Mouse (Mus musculus): ENCODE results near the gene Ntm. TPM values are rescaled to one million over a fixed set of nuclear protein-coding genes. Genes with fewer than 3 reads are reported as not detected.

Gene Ntm
- polyA plus RNA-seq, 1 experiment = not detected

DNA sequence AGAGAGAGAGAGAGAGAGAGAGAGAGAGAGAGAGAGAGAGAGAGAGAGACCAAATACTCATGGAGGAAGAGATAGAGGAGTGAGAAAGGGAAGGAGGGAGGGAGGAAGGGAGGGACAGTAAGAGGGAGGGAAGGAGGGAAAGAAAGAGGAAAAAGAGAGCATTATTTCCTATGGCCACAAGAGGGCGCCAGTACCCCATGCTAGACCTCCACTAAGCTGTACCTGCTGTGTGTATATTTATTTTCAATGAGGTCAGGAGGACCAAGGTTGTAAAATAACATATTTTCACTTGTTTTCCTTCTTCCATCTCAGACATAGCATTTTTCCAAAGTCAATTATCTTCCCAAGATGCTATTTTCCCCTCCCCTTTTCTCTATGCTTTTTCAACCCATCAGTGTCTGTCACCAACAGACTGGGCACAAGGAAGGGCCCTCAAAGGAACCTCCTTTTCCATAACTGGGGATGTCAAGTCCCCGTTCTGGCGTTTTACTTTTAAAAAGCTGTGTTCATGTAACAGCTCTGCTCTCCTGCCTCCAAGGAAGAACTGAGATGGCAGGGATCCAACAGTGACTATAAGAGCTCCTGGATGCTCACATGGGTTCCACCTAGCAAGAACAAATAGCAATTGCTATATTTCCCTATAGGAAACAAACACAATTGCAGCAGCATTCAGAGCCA, 301.3 kb downstream of the Ntm start:
- H3K79me2 ChIP-seq (ENCODE audit: control insufficient read depth, insufficient read depth) = no peaks in the 10 kb centered on the region
- no peak overlapping the region for H3ac ChIP-seq (ENCODE audit: control insufficient read depth, insufficient read length, low read depth)
- H3K4me3 ChIP-seq (ENCODE audit: insufficient read depth, poor library complexity, severe bottlenecking) = no peak overlapping the region
- H3K27me3 ChIP-seq (ENCODE audit: control insufficient read depth, insufficient read depth, insufficient read length) = no peaks in the 10 kb centered on the region
- H3K36me3 ChIP-seq (ENCODE audit: control insufficient read depth, insufficient read depth) = no peaks in the 10 kb centered on the region
- no peak for TF ChIP-seq MAX (IDR thresholded peaks at IDR 0.05)
- peak; percentile 17 for TF ChIP-seq CTCF (IDR thresholded peaks at IDR 0.05; ENCODE audit: control insufficient read depth, insufficient read depth, insufficient read length)
- no peaks in the 10 kb centered on the region for H3K79me3 ChIP-seq (ENCODE audit: low read depth)

DNA sequence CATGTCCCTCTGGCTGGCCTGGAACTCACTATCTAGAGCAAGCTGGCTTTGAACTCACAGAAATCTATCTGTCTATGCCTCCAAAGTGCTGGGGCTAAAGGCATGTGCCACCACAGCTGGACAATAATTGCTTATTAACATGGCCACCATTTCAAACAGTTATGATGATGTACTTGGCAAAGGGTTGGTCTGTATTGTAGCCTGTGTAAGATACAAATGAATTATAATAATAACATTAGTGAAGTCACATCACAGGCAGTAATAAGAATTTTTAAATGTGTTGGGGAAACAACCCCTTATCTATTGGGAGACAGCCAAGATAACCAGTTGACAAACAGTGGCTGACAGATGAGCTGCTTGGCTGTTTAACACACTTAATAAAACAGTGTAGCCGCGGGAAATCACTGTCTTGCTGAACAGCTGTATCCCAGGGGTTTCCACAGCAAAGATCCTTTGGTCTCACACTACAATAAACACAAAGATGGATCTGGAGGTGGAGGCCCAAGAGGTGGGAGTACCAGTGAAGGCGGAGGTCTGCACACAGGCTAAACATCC, 302.8 kb downstream of the Ntm start:
- H3K4me3 ChIP-seq (ENCODE audit: insufficient read depth, poor library complexity, severe bottlenecking) = no peak overlapping the region
- TF ChIP-seq FOSL1 (IDR thresholded peaks at IDR 0.05; ENCODE audit: insufficient read depth, low read length, poor library complexity, severe bottlenecking) = no peak
- no peak for TF ChIP-seq MAX (IDR thresholded peaks at IDR 0.05)
- no peak for TF ChIP-seq MYOD1 (IDR thresholded peaks at IDR 0.05; ENCODE audit: control insufficient read depth, insufficient read length, low read depth)
- no peak for TF ChIP-seq MYOG (IDR thresholded peaks at IDR 0.05; ENCODE audit: control insufficient read depth, extremely low read depth, insufficient read length)
- TF ChIP-seq CTCF (IDR thresholded peaks at IDR 0.05; ENCODE audit: control insufficient read depth, insufficient read depth, insufficient read length) = no peak
- TF ChIP-seq CEBPB (IDR thresholded peaks at IDR 0.05; ENCODE audit: low read depth) = no peak
- no peak for TF ChIP-seq USF1 (IDR thresholded peaks at IDR 0.05; ENCODE audit: low read depth)
- H3K36me3 ChIP-seq (ENCODE audit: control insufficient read depth, insufficient read depth) = no peaks in the 10 kb centered on the region
- no peak overlapping the region for H3ac ChIP-seq (ENCODE audit: control insufficient read depth, insufficient read length, low read depth)
- H3K79me2 ChIP-seq (ENCODE audit: control insufficient read depth, insufficient read depth) = no peaks in the 10 kb centered on the region
- no peaks in the 10 kb centered on the region for H3K27me3 ChIP-seq (ENCODE audit: control insufficient read depth, insufficient read depth, insufficient read length)
- no peaks in the 10 kb centered on the region for H3K79me3 ChIP-seq (ENCODE audit: low read depth)

DNA sequence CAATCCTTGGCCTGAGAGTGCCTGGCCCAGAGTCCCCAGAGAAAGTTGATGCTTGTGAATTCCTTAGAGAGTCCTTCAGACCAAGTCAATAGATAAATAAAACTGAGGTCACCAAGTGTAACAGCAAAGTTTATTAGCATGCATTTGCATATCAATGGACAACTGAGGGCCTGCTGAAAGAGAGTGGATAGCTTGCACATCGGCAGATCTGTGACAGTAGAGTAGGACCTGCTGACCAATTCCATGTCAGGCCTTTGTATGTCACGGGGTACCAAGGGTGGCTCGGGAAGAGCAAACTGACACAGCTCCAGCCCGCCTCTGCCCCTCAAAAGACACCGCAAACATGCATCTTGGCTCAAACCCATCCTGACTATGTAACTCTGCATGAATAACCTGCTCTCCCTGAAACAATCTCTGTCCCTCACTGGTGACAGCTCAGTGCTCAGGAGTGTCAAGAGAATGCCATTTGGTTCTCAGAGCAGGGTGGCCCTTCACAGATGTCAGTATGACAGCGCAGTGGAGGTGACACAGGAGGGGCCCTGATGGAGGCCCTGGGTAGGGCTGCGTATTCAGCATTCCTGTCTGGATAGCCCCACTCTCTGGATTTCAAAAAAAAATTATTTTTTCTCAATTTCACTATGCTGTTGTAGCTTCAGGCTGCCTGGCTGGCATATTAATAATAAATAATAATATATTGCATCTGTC, 305.0 kb downstream of the Ntm start:
- Histone ChIP-seq H3K27me3 (ENCODE audit: control insufficient read depth, insufficient read depth, insufficient read length) (no peaks in the 10 kb centered on the region), H3K36me3 (ENCODE audit: control insufficient read depth, insufficient read depth) (no peaks in the 10 kb centered on the region), H3K4me3 (ENCODE audit: insufficient read depth, poor library complexity, severe bottlenecking) (no peak overlapping the region), H3ac (ENCODE audit: control insufficient read depth, insufficient read length, low read depth) (no peak overlapping the region), H3K79me2 (ENCODE audit: control insufficient read depth, insufficient read depth) (no peaks in the 10 kb centered on the region), H3K79me3 (ENCODE audit: low read depth) (no peaks in the 10 kb centered on the region)
- no peak for TF ChIP-seq USF1 (IDR thresholded peaks at IDR 0.05; ENCODE audit: low read depth)
- TF ChIP-seq MYOG (IDR thresholded peaks at IDR 0.05; ENCODE audit: control insufficient read depth, extremely low read depth, insufficient read length) = no peak
- TF ChIP-seq CTCF (IDR thresholded peaks at IDR 0.05; ENCODE audit: control insufficient read depth, insufficient read depth, insufficient read length) = no peak
- TF ChIP-seq MAX (IDR thresholded peaks at IDR 0.05) = no peak
- TF ChIP-seq CEBPB (IDR thresholded peaks at IDR 0.05; ENCODE audit: low read depth) = no peak
- no peak for TF ChIP-seq FOSL1 (IDR thresholded peaks at IDR 0.05; ENCODE audit: insufficient read depth, low read length, poor library complexity, severe bottlenecking)
- no peak for TF ChIP-seq MYOD1 (IDR thresholded peaks at IDR 0.05; ENCODE audit: control insufficient read depth, insufficient read length, low read depth)

DNA sequence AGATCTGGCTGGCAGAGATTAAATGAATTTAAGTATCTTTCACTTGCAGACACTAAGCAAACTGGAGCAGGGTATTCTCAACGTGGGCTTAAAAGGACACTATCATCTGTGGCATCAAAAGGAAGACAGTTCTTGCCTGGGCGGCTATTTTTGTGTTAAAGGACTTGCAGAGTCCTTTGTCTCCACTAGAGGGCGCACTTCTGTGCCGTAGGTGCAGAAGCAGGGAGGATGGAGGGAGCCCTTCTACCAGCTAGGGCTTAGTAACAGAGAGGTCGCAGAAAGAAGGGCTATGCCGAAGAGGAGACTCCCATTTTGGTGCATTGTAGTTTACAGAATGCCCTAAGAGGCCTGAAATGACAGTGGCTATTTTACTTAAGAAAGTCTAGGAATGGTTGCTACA, 308.1 kb downstream of the Ntm start:
- H3K79me3 ChIP-seq (ENCODE audit: low read depth) = no peaks in the 10 kb centered on the region
- TF ChIP-seq MYOG (IDR thresholded peaks at IDR 0.05; ENCODE audit: control insufficient read depth, extremely low read depth, insufficient read length) = no peak
- TF ChIP-seq CTCF (IDR thresholded peaks at IDR 0.05; ENCODE audit: control insufficient read depth, insufficient read depth, insufficient read length) = no peak
- no peak for TF ChIP-seq MYOD1 (IDR thresholded peaks at IDR 0.05; ENCODE audit: control insufficient read depth, insufficient read length, low read depth)
- TF ChIP-seq MAX (IDR thresholded peaks at IDR 0.05) = no peak
- no peak for TF ChIP-seq FOSL1 (IDR thresholded peaks at IDR 0.05; ENCODE audit: insufficient read depth, low read length, poor library complexity, severe bottlenecking)
- TF ChIP-seq USF1 (IDR thresholded peaks at IDR 0.05; ENCODE audit: low read depth) = no peak
- no peak for TF ChIP-seq CEBPB (IDR thresholded peaks at IDR 0.05; ENCODE audit: low read depth)
- no peak overlapping the region for H3K4me3 ChIP-seq (ENCODE audit: insufficient read depth, poor library complexity, severe bottlenecking)
- no peaks in the 10 kb centered on the region for H3K36me3 ChIP-seq (ENCODE audit: control insufficient read depth, insufficient read depth)
- no peaks in the 10 kb centered on the region for H3K79me2 ChIP-seq (ENCODE audit: control insufficient read depth, insufficient read depth)
- no peaks in the 10 kb centered on the region for H3K27me3 ChIP-seq (ENCODE audit: control insufficient read depth, insufficient read depth, insufficient read length)
- no peak overlapping the region for H3ac ChIP-seq (ENCODE audit: control insufficient read depth, insufficient read length, low read depth)

DNA sequence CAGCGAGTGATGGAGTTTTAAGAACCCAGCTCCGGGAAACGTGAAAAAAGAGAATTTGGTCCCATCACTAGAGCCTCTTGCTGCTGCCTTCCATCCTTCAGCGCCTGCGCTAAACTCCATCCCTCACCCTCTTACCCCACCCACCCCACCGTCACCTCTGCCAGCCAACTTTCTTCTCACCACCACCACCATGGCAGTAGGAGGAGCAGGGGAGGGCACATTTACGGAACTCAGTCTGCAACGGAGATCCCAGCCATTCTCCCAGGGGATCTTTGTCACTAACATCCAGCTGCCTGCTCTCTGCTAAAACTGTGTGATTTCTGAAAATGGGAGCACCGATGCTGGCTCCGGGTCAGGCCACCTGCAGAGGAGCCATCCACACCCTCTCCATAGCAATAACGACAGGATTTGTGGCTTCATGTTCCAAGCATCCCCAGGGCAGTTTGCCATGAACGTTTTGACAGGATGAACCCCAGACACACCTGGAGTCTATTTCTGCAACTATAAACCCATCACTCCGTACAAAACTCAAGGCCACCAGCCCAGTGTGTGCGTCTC, 309.2 kb downstream of the Ntm start:
- Histone ChIP-seq H3K4me3 (ENCODE audit: insufficient read depth, poor library complexity, severe bottlenecking) (no peak overlapping the region), H3K79me3 (ENCODE audit: low read depth) (no peaks in the 10 kb centered on the region), H3K36me3 (ENCODE audit: control insufficient read depth, insufficient read depth) (no peaks in the 10 kb centered on the region), H3K27me3 (ENCODE audit: control insufficient read depth, insufficient read depth, insufficient read length) (no peaks in the 10 kb centered on the region), H3ac (ENCODE audit: control insufficient read depth, insufficient read length, low read depth) (no peak overlapping the region), H3K79me2 (ENCODE audit: control insufficient read depth, insufficient read depth) (no peaks in the 10 kb centered on the region)
- TF ChIP-seq FOSL1 (IDR thresholded peaks at IDR 0.05; ENCODE audit: insufficient read depth, low read length, poor library complexity, severe bottlenecking) = no peak
- TF ChIP-seq USF1 (IDR thresholded peaks at IDR 0.05; ENCODE audit: low read depth) = no peak
- no peak for TF ChIP-seq MYOG (IDR thresholded peaks at IDR 0.05; ENCODE audit: control insufficient read depth, extremely low read depth, insufficient read length)
- no peak for TF ChIP-seq MYOD1 (IDR thresholded peaks at IDR 0.05; ENCODE audit: control insufficient read depth, insufficient read length, low read depth)
- no peak for TF ChIP-seq MAX (IDR thresholded peaks at IDR 0.05)
- TF ChIP-seq CEBPB (IDR thresholded peaks at IDR 0.05; ENCODE audit: low read depth) = no peak
- TF ChIP-seq CTCF (IDR thresholded peaks at IDR 0.05; ENCODE audit: control insufficient read depth, insufficient read depth, insufficient read length) = no peak

Measured in C2C12 (cell line).